ENCODE assay signal across 16 mouse cellular contexts in genomic region chr7:62269156-62269855, GRCm38 (mm10).
DNase-seq lines count a peak whose midpoint lies in the region; ATAC-seq and TF ChIP-seq lines count a peak whose summit lies in the region.
"Had no signal": no experiment of that assay in that cellular context is flagged by ENCODE, and none has a peak within 500 bp of the region (broad histone marks: within the 10 kb centered on the region; RNA-seq: fewer than 3 reads in every experiment).

No protein-coding gene starts in this region.

- no peak for TF ChIP-seq CTCF in brain, embryonic 14.5 days (IDR thresholded peaks at IDR 0.05; ENCODE audit: borderline replicate concordance, extremely low read depth, insufficient read depth, insufficient read length)
- no peak for TF ChIP-seq CTCF in hindbrain, postnatal 0 days (IDR thresholded peaks at IDR 0.05; ENCODE audit: low read depth)

- H3K4me2 ChIP-seq in hindbrain, postnatal 0 days (ENCODE audit: low read depth, low read length) = no peak overlapping the region

- peak; percentile 26 for DNase-seq in embryo, embryonic 11 days
- DNase-seq in embryo, embryonic 9.5 days (ENCODE audit: extremely low spot score) = no peak
- peak; percentile 6 to 8 for DNase-seq in left cerebral cortex, postnatal 25 days (ENCODE audit: low spot score in 2 of 2)
- DNase-seq in left cerebral cortex, adult 11 months (ENCODE audit: low spot score) = no peak
- peak; percentile 76 for DNase-seq in brain, embryonic 14.5 days (ENCODE audit: low read depth)
- DNase-seq in hindbrain, postnatal 0 days (ENCODE audit: low spot score) = peak; percentile 57
- DNase-seq in kidney, adult 11 months = no peak
- no peak for DNase-seq in frontal cortex, postnatal 10 days (ENCODE audit: low spot score in 2 of 2)
- DNase-seq: cerebellum, adult 11 months; gastrocnemius, adult 2 months; heart, postnatal 10 days; left cerebral cortex, postnatal 4 days; lung, postnatal 10 days; retina, postnatal 1 day had no signal

- no peaks in the 10 kb centered on the region for H3K4me1 ChIP-seq in hindbrain, postnatal 0 days (ENCODE audit: insufficient read depth, low read length)

- WGBS in hindbrain, postnatal 0 days = 48% methylated on average over 1 of the region's 1 CpGs

- H3K27ac ChIP-seq in hindbrain, postnatal 0 days = no peak overlapping the region
- H3K27ac ChIP-seq: gastrocnemius, adult 2 months; kidney, postnatal 0 days; liver, embryonic 14.5 days had no signal

- no peaks in the 10 kb centered on the region for H3K36me3 ChIP-seq in hindbrain, postnatal 0 days (ENCODE audit: insufficient read depth, low read length)

- H3K4me3 ChIP-seq in hindbrain, postnatal 0 days (ENCODE audit: low read length) = no peak overlapping the region
- H3K4me3 ChIP-seq: gastrocnemius, adult 2 months had no signal

- no peaks in the 10 kb centered on the region for H3K27me3 ChIP-seq in hindbrain, postnatal 0 days (ENCODE audit: insufficient read depth, low read length)

- H3K9me3 ChIP-seq in hindbrain, postnatal 0 days (ENCODE audit: low read length) = no peaks in the 10 kb centered on the region

- TF ChIP-seq POLR2A in brain, embryonic 14.5 days (IDR thresholded peaks at IDR 0.05; ENCODE audit: borderline replicate concordance, extremely low read depth, insufficient read depth, insufficient read length, poor library complexity, severe bottlenecking) = no peak

- intact Hi-C loops in left cerebral cortex, postnatal 25 days (cut with DNase I) = no loop called here

- no peak overlapping the region for H3K9ac ChIP-seq in hindbrain, postnatal 0 days (replicated peaks; ENCODE audit: low read length)
- H3K9ac ChIP-seq: liver, embryonic 14.5 days had no signal

- no peak for ATAC-seq in hindbrain, postnatal 0 days

Comparison
In these comparisons a context has a peak if more than half of its experiments do, and no peak if none do; other contexts are left out.
1. DNase-seq: peak in embryo, embryonic 11 days (single experiment), left cerebral cortex, postnatal 25 days (2 of 2), brain, embryonic 14.5 days (single experiment) and hindbrain, postnatal 0 days (single experiment); none in embryo, embryonic 9.5 days (single experiment), left cerebral cortex, adult 11 months (single experiment), kidney, adult 11 months (single experiment) and frontal cortex, postnatal 10 days (0 of 2).